Mouse (Mus musculus) liver, embryonic 15.5 days (tissue): ENCODE measurements around the gene Rnaseh2c. TPM values are rescaled to one million over a fixed set of nuclear protein-coding genes. Genes with fewer than 3 reads are reported as not detected.

Source experiments
- ATAC-seq: fragments of 200-750 bp; cut with Nextera tagmentation; 2 replicates; pipeline ENCODE4 v1.8.0; 2017; ENCODE audit warnings: moderate number of reproducible peaks, mild to moderate bottlenecking, moderate library complexity; ENCODE audit not compliant: insufficient read depth
- H3K27ac ChIP-seq: fragments of 300-500 bp; sonication (generic); replicated peaks from 2 replicates; pipeline ENCODE4 v1.5.1; 2015; ENCODE audit warnings: mild to moderate bottlenecking, inconsistent platforms
- H3K27me3 ChIP-seq: fragments of 300-500 bp; sonication (generic); 2 replicates; pipeline ENCODE4 v1.6.1; 2015; ENCODE audit warnings: mild to moderate bottlenecking, inconsistent platforms
- H3K36me3 ChIP-seq: fragments of 300-500 bp; sonication (generic); replicated peaks from 2 replicates; pipeline ENCODE4 v1.6.1; 2015; ENCODE audit warnings: moderate library complexity, mild to moderate bottlenecking, inconsistent platforms
- H3K4me1 ChIP-seq: fragments of 300-500 bp; sonication (generic); replicated peaks from 2 replicates; pipeline ENCODE4 v1.6.1; 2015; ENCODE audit warnings: inconsistent platforms
- H3K4me2 ChIP-seq: fragments of 300-500 bp; sonication (generic); 2 replicates; pipeline ENCODE4 v1.6.1; 2015; ENCODE audit warnings: moderate library complexity, mild to moderate bottlenecking, inconsistent platforms
- H3K4me3 ChIP-seq: fragments of 300-500 bp; sonication (generic); replicated peaks from 2 replicates; pipeline ENCODE4 v1.5.1; 2015; ENCODE audit warnings: mild to moderate bottlenecking, inconsistent platforms
- H3K9ac ChIP-seq: fragments of 300-500 bp; sonication (generic); 2 replicates; pipeline ENCODE4 v1.6.1; 2015; ENCODE audit warnings: moderate library complexity, mild to moderate bottlenecking, inconsistent platforms
- H3K9me3 ChIP-seq: fragments of 300-500 bp; sonication (generic); replicated peaks from 2 replicates; pipeline ENCODE4 v1.6.1; 2016; ENCODE audit warnings: inconsistent platforms
- WGBS: fragments of 180-500 bp; shearing (Covaris S2); methylation state at CpG from one replicate; pipeline ENCODE4 v1.1.7; 2015; ENCODE audit warnings: mixed read lengths; ENCODE audit not compliant: insufficient replicate concordance; 5-methylcytosine and 5-hydroxymethylcytosine counted together
- polyA plus RNA-seq: library from polyadenylated mRNA; unstranded; fragments of >200 nt; fragmentation: Nextera tagmentation; extraction: Ambion mirVana; gene quantifications from 2 replicates; pipeline ENCODE4 v1.2.1, GENCODE M21; 2015

Rnaseh2c gene
- polyA plus RNA-seq, 1 experiment from 2014 or later = 122 TPM

DNA sequence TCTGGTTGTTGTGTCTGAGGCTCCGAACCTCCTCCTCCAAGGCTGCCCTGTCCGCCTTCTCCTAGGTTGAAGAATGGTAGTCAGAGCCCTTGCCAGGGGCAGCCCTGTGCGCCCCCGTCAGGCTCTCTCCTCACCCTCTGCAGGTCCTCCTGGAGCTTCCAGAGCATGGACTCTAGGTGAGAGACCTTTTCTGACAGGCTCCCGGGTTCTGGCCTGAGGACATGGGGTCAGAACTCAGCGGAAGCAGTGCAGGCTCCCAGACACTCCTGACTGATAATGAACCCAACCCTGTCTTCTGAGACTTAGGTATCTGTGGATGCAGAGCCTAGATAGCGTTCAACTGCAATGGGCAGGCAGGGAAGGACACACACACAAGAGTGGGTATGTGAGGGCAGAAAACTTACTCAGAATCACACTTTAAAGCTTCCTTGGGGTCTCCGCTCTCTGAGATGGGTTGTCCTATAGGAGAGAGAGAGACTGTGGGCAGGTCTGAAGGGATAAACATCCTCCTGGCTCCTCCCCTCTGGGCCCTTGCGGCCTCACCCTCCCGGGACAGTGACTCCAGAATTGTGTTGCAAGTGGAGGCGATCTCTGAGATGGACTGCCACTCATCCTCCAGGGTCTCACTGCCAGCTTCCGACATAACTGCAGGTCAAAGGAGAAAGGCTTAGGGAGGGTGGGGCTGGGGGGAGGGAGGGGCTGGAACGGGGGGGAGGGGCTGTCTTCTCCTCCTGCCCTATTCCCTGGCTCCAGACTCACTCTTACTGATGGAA, 50.0 kb downstream of the Rnaseh2c start:
- H3K9ac ChIP-seq = no peak overlapping the region
- 63% methylated on average over 13 of the region's 13 CpGs for WGBS
- H3K9me3 ChIP-seq = no peaks in the 10 kb centered on the region
- H3K4me3 ChIP-seq = no peak overlapping the region
- no peak overlapping the region for H3K4me2 ChIP-seq
- H3K27me3 ChIP-seq = no peaks in the 10 kb centered on the region
- ATAC-seq = no peak
- H3K4me1 ChIP-seq = peaks cover 57% of the 10 kb centered on the region
- peaks cover 77% of the 10 kb centered on the region for H3K36me3 ChIP-seq
- H3K27ac ChIP-seq = peak overlapping the region; percentile 19

DNA sequence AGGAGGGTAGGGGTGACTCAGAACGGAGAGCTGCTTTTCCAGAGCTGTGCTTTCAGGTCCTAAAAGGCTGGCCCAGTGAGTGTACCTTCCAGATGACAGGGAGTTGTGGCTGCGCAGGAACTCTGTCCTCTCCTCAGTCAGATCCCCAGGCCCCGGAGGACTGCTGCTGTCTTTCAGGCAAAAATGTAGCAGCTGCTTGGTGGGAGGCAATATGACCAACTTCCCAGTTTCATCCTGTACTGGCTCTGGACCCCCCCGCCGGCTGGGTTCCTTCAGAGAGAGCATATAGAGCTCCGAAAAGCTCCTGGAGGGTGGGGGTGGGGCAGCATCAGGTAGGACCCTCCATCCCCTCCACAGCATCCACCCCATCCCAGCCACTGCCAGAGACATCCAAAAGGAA, 50.9 kb downstream of the Rnaseh2c start:
- Histone ChIP-seq H3K9me3 (no peaks in the 10 kb centered on the region), H3K36me3 (peaks cover 75% of the 10 kb centered on the region), H3K4me2 (no peak overlapping the region), H3K27ac (peak overlapping the region; percentile 19; the same call in 1 of the 2 replicates), H3K4me1 (peaks cover 57% of the 10 kb centered on the region), H3K9ac (no peak overlapping the region), H3K27me3 (no peaks in the 10 kb centered on the region), H3K4me3 (no peak overlapping the region)
- ATAC-seq = no peak
- 93% methylated on average over 6 of the region's 6 CpGs for WGBS

DNA sequence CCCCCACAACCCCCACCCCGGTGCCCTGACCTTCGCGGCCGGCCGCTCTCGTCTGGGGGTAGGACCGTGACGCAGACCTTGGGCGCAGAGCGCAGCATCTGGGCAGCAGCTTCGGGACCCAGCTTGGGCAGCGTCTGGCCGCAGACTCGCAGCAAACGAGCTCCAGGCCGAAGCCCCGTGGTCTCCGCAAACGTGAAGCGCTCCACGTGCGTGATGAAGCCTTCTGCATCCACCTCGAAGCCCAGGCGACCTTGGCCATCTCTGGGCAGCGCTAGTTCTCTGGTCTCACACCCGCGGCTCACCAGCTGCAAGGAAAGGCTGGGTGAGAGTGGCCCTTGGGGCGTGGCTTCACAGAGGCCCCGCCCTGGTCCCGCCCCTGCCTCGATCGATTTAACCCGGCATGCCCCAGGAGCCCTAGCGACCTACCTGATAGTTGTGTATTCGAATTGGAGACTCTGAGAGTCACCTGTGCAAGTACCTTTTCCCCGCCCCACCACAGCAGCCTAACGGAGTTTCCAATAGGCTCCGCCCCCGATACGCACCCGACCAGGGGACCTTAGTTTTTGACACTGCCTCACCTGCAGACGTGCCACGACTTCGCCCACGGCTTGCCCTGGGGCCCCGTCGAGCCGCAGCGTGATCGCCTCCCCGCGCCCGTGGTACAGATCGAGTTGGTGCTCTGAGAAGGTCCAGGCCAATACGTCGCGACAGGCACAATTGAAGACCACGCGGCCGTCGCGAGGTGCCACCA, 52.5 kb downstream of the Rnaseh2c start:
- Histone ChIP-seq H3K27ac (no peak overlapping the region), H3K27me3 (no peaks in the 10 kb centered on the region), H3K4me1 (peaks cover 47% of the 10 kb centered on the region), H3K9ac (no peak overlapping the region), H3K4me3 (peak overlapping the region; percentile 23), H3K4me2 (peak overlapping the region; percentile 58), H3K36me3 (peaks cover 88% of the 10 kb centered on the region), H3K9me3 (no peaks in the 10 kb centered on the region)
- WGBS = 78% methylated on average over 62 of the region's 62 CpGs
- ATAC-seq = peak; percentile 8; the same call in 1 of the 2 replicates

DNA sequence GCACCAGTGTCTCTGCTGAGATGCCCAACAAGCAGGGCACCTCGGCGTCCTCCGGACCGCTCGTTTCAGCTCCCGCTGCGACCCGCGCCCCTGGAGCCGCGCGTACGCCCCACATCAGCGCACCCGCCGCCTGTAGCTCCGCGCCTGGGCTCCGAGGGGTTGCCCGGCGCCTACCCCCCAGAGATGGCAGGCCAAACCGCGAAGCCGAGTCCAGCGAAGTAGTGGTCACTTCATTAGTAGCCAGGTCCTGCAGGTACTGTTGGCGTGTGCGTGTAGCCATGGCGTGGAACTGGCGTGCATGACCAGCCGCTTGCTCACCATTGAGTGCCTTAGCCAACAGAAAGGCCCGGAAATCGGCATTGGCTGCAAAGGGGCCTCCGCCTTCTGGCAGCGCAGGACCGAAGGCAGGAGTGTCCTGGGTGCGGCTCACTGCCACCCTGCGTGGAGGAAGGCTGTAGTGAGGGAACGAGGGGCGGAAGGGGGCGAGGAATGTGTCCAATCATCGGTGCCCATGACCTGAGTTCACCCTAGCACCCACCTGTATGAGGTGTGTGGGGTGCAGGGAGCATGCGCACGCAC, 53.1 kb downstream of the Rnaseh2c start:
- peaks cover 95% of the 10 kb centered on the region for H3K36me3 ChIP-seq
- peak overlapping the region; percentile 23 for H3K4me3 ChIP-seq
- ATAC-seq = no peak
- H3K4me1 ChIP-seq = peaks cover 47% of the 10 kb centered on the region
- no peak overlapping the region for H3K9ac ChIP-seq
- peak overlapping the region; percentile 58 for H3K4me2 ChIP-seq
- H3K27ac ChIP-seq = no peak overlapping the region
- 86% methylated on average over 43 of the region's 43 CpGs for WGBS
- no peaks in the 10 kb centered on the region for H3K9me3 ChIP-seq
- no peaks in the 10 kb centered on the region for H3K27me3 ChIP-seq

Other genes starting within 250 kb of the Rnaseh2c start
- gene Eif1ad, start 235.1 kb upstream of the Rnaseh2c start, polyA plus RNA-seq = 26.0 and 26.5 TPM in 2 replicates
- 216 and 231 TPM in 2 replicates for gene Banf1, start 234.7 kb upstream of the Rnaseh2c start, polyA plus RNA-seq
- gene Sart1, start 213.2 kb upstream of the Rnaseh2c start, polyA plus RNA-seq = 26.5 and 31.5 TPM in 2 replicates
- gene Tsga10ip, start 199.3 kb upstream of the Rnaseh2c start, polyA plus RNA-seq = 0.46 TPM in 1 of 2 replicates, not detected in the other
- gene Drap1, start 176.9 kb upstream of the Rnaseh2c start, polyA plus RNA-seq = 61.1 and 64.6 TPM in 2 replicates
- 17.6 and 19.8 TPM in 2 replicates for gene AI837181, start 176.7 kb upstream of the Rnaseh2c start, polyA plus RNA-seq
- not detected in 2 replicates for gene Fosl1, start 154.3 kb upstream of the Rnaseh2c start, polyA plus RNA-seq
- 1.6 TPM in 2 replicates for gene Ccdc85b, start 144.0 kb upstream of the Rnaseh2c start, polyA plus RNA-seq
- 25.3 and 28.6 TPM in 2 replicates for gene Fibp, start 141.3 kb upstream of the Rnaseh2c start, polyA plus RNA-seq
- 0.53 and 0.54 TPM in 2 replicates for gene Ctsw, start 133.4 kb upstream of the Rnaseh2c start, polyA plus RNA-seq
- gene Efemp2, start 127.9 kb upstream of the Rnaseh2c start, polyA plus RNA-seq = 16.0 and 17.5 TPM in 2 replicates
- 14.0 and 16.4 TPM in 2 replicates for gene Mus81, start 113.5 kb upstream of the Rnaseh2c start, polyA plus RNA-seq
- 992 and 1,073 TPM in 2 replicates for gene Cfl1, start 111.4 kb upstream of the Rnaseh2c start, polyA plus RNA-seq
- gene 1700020D05Rik, start 98.1 kb upstream of the Rnaseh2c start, polyA plus RNA-seq = 0.12 TPM in 1 of 2 replicates, not detected in the other
- gene Snx32, start 91.3 kb upstream of the Rnaseh2c start, polyA plus RNA-seq = 6.8 and 7.0 TPM in 2 replicates
- 0.05 TPM in 1 of 2 replicates, not detected in the other for gene Ovol1, start 41.2 kb upstream of the Rnaseh2c start, polyA plus RNA-seq
- gene Ap5b1, start 33.8 kb upstream of the Rnaseh2c start, polyA plus RNA-seq = 3.6 and 4.0 TPM in 2 replicates
- 16.2 and 17.4 TPM in 2 replicates for gene Kat5, start 8.4 kb downstream of the Rnaseh2c start, polyA plus RNA-seq
- gene Rela, start 35.6 kb downstream of the Rnaseh2c start, polyA plus RNA-seq = 23.3 and 24.2 TPM in 2 replicates
- 28.2 and 32.5 TPM in 2 replicates for gene Sipa1, start 61.8 kb downstream of the Rnaseh2c start, polyA plus RNA-seq
- 16.8 and 18.4 TPM in 2 replicates for gene Map3k11, start 86.9 kb downstream of the Rnaseh2c start, polyA plus RNA-seq
- 9.2 and 12.1 TPM in 2 replicates for gene Pcnx3, start 87.0 kb downstream of the Rnaseh2c start, polyA plus RNA-seq
- gene Kcnk7, start 102.5 kb downstream of the Rnaseh2c start, polyA plus RNA-seq = 0.15 and 0.28 TPM in 2 replicates
- 110 and 121 TPM in 2 replicates for gene Ehbp1l1, start 124.4 kb downstream of the Rnaseh2c start, polyA plus RNA-seq
- 39.3 and 39.8 TPM in 2 replicates for gene Fam89b, start 127.8 kb downstream of the Rnaseh2c start, polyA plus RNA-seq
- gene Ltbp3, start 139.0 kb downstream of the Rnaseh2c start, polyA plus RNA-seq = 1.2 and 3.4 TPM in 2 replicates
- 21.1 and 24.4 TPM in 2 replicates for gene Scyl1, start 169.5 kb downstream of the Rnaseh2c start, polyA plus RNA-seq